Comparison of ENCODE assay signal across 9 mouse cellular contexts in the genomic region with DNA sequence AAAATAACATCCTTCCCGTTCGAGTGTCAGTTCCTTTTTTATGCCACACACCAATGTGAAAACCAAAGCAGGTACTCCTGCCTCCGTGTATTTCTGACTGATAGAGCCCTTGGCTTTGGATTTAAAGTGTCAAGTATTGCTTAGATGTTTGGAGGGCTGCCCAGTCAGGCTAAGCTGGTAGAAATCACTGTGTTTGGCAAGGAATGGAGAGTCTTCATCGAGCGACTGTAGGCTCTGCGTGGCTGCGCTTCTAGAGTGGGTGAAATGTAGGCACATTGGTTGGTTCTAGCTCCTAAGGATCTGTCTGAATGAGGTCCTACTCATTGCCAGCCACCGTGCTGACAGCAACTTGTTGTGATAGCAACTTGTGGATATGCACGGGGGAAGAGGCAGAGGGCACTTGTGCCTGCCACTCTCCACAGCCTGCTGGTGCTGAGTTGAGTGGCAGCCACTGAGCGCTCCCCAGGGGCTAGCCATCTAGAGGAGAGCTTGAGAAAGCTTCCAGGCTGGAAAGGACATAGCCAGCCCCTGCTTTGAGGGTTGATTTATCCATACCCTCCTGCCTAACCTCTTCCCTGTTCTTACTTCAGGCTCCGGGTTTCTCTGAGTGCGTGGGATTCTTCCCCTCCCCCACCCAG.
DNase-seq lines count a peak whose midpoint lies in the region; ATAC-seq lines count a peak whose summit lies in the region.
"Had no signal": no experiment of that assay in that cellular context is flagged by ENCODE, and none has a peak within 500 bp of the region (broad histone marks: within the 10 kb centered on the region; RNA-seq: fewer than 3 reads in every experiment).

No protein-coding gene starts in this region.

- no peaks in the 10 kb centered on the region for H3K4me1 ChIP-seq in heart, embryonic 11.5 days (ENCODE audit: control insufficient read depth, insufficient read depth, low read length)
- peaks cover 21% of the 10 kb centered on the region for H3K4me1 ChIP-seq in midbrain, embryonic 13.5 days (replicated peaks)
- H3K4me1 ChIP-seq in midbrain, embryonic 15.5 days, result peaks cover 18% of the 10 kb centered on the region
- no peaks in the 10 kb centered on the region for H3K4me1 ChIP-seq in intestine, embryonic 16.5 days (ENCODE audit: control insufficient read depth, insufficient read depth, low read length)

- 47% methylated on average over 12 of the region's 12 CpGs for WGBS in heart, embryonic 11.5 days (ENCODE audit: insufficient replicate concordance)
- WGBS in midbrain, embryonic 13.5 days, result 61% methylated on average over 12 of the region's 12 CpGs
- 53% methylated on average over 12 of the region's 12 CpGs for WGBS in midbrain, embryonic 15.5 days
- 51% methylated on average over 12 of the region's 12 CpGs for WGBS in intestine, embryonic 16.5 days

- peaks cover 26% of the 10 kb centered on the region for H3K27me3 ChIP-seq in heart, embryonic 11.5 days (ENCODE audit: control insufficient read depth, insufficient read depth, low read length)
- no peaks in the 10 kb centered on the region for H3K27me3 ChIP-seq in midbrain, embryonic 13.5 days
- H3K27me3 ChIP-seq in midbrain, embryonic 15.5 days (replicated peaks), result no peaks in the 10 kb centered on the region
- H3K27me3 ChIP-seq in intestine, embryonic 16.5 days (replicated peaks; ENCODE audit: control insufficient read depth, insufficient read depth, low read length), result no peaks in the 10 kb centered on the region; the same call in 1 of the 2 replicates
- H3K27me3 ChIP-seq: embryonic facial prominence, embryonic 13.5 days had no signal

- no peak overlapping the region for H3K4me3 ChIP-seq in heart, embryonic 11.5 days (ENCODE audit: low read depth, low read length)
- H3K4me3 ChIP-seq in midbrain, embryonic 13.5 days (replicated peaks), result no peak overlapping the region
- H3K4me3 ChIP-seq in midbrain, embryonic 15.5 days, result no peak overlapping the region
- no peak overlapping the region for H3K4me3 ChIP-seq in intestine, embryonic 16.5 days (ENCODE audit: low read length)
- H3K4me3 ChIP-seq: embryonic facial prominence, embryonic 13.5 days had no signal

- H3K9ac ChIP-seq in heart, embryonic 11.5 days (ENCODE audit: low read depth, low read length), result no peak overlapping the region
- H3K9ac ChIP-seq in midbrain, embryonic 13.5 days (replicated peaks), result no peak overlapping the region
- H3K9ac ChIP-seq in midbrain, embryonic 15.5 days, result no peak overlapping the region
- H3K9ac ChIP-seq in intestine, embryonic 16.5 days (ENCODE audit: low read depth, low read length), result no peak overlapping the region
- H3K9ac ChIP-seq: embryonic facial prominence, embryonic 13.5 days had no signal

- no peak overlapping the region for H3K4me2 ChIP-seq in heart, embryonic 11.5 days
- no peak overlapping the region for H3K4me2 ChIP-seq in midbrain, embryonic 13.5 days (replicated peaks)
- H3K4me2 ChIP-seq in midbrain, embryonic 15.5 days, result no peak overlapping the region
- no peak overlapping the region for H3K4me2 ChIP-seq in intestine, embryonic 16.5 days (ENCODE audit: low read depth, low read length)
- H3K4me2 ChIP-seq: embryonic facial prominence, embryonic 13.5 days had no signal

- H3K27ac ChIP-seq in heart, embryonic 11.5 days (ENCODE audit: low read depth, low read length), result no peak overlapping the region
- no peak overlapping the region for H3K27ac ChIP-seq in midbrain, embryonic 13.5 days
- no peak overlapping the region for H3K27ac ChIP-seq in midbrain, embryonic 15.5 days
- H3K27ac ChIP-seq in intestine, embryonic 16.5 days (ENCODE audit: low read length), result no peak overlapping the region
- H3K27ac ChIP-seq: embryonic facial prominence, embryonic 13.5 days had no signal

- ATAC-seq in heart, embryonic 11.5 days (replicated peaks; ENCODE audit: insufficient number of reproducible peaks, low FRiP score, low TSS enrichment), result no peak
- 0 out of 2 replicates have a peak, but pooled peaks have one; percentile 27 for ATAC-seq in midbrain, embryonic 13.5 days
- no peak for ATAC-seq in midbrain, embryonic 15.5 days (replicated peaks)
- ATAC-seq in common myeloid progenitor, adult 5-6 weeks (replicated peaks; ENCODE audit: low read depth, poor library complexity, severe bottlenecking), result peak; percentile 92
- no peak for ATAC-seq in intestine, embryonic 16.5 days

- H3K9me3 ChIP-seq in heart, embryonic 11.5 days (replicated peaks; ENCODE audit: control insufficient read depth, low read length), result no peaks in the 10 kb centered on the region
- no peaks in the 10 kb centered on the region for H3K9me3 ChIP-seq in midbrain, embryonic 13.5 days
- no peaks in the 10 kb centered on the region for H3K9me3 ChIP-seq in midbrain, embryonic 15.5 days
- no peaks in the 10 kb centered on the region for H3K9me3 ChIP-seq in intestine, embryonic 16.5 days (ENCODE audit: control insufficient read depth, low read length)
- H3K9me3 ChIP-seq: embryonic facial prominence, embryonic 13.5 days had no signal

- no peaks in the 10 kb centered on the region for H3K36me3 ChIP-seq in heart, embryonic 11.5 days (ENCODE audit: control insufficient read depth, insufficient read depth, low read length)
- no peaks in the 10 kb centered on the region for H3K36me3 ChIP-seq in midbrain, embryonic 13.5 days
- H3K36me3 ChIP-seq in midbrain, embryonic 15.5 days (replicated peaks), result no peaks in the 10 kb centered on the region
- no peaks in the 10 kb centered on the region for H3K36me3 ChIP-seq in intestine, embryonic 16.5 days (ENCODE audit: control insufficient read depth, insufficient read depth, low read length)
- H3K36me3 ChIP-seq: embryonic facial prominence, embryonic 13.5 days had no signal

- DNase-seq in heart, adult 11 months, result peak; percentile 90
- peak; percentile 52 for DNase-seq in retina, embryonic 14.5 days (ENCODE audit: low spot score)
- DNase-seq in thymus, postnatal 14 days, result no peak

Comparison
In these comparisons a context has a peak if more than half of its experiments do, and no peak if none do; other contexts are left out.
1. ATAC-seq: peak in midbrain, embryonic 13.5 days (single experiment) and common myeloid progenitor, adult 5-6 weeks (single experiment); none in heart, embryonic 11.5 days (single experiment), midbrain, embryonic 15.5 days (single experiment) and intestine, embryonic 16.5 days (single experiment).